Mouse (Mus musculus) lung, postnatal 0 days (tissue): Measurements from ENCODE around the gene Lyz1. TPM values are rescaled to one million over a fixed set of nuclear protein-coding genes. Genes with fewer than 3 reads are reported as not detected.
A peak's percentile ranks its signal among the peaks of the same experiment; 100 is the strongest.
"Not testable (repeated sequence)": the region's sequence is repeated elsewhere in the genome, so short reads cannot be mapped to it uniquely, and the experiment has no call there.

ENCODE experiments used
- ATAC-seq: fragments of 200-750 bp; cut with Nextera tagmentation; 2 replicates; pipeline ENCODE4 v1.8.0; 2017; ENCODE audit warnings: moderate library complexity
- DNase-seq: peaks from one replicate; pipeline ENCODE4 v3.0.0-alpha.2; 2016; ENCODE audit warnings: low spot score
- H3K27ac ChIP-seq: fragments of 300-500 bp; sonication (generic); 2 replicates; pipeline ENCODE4 v1.5.1; 2014; ENCODE audit warnings: antibody characterized with exemption, mild to moderate bottlenecking, low read length, mixed read lengths
- H3K27me3 ChIP-seq: fragments of 300-500 bp; sonication (generic); replicated peaks from 2 replicates; pipeline ENCODE4 v1.6.1; 2014; ENCODE audit warnings: low read length, mixed read lengths; ENCODE audit not compliant: insufficient read depth
- H3K36me3 ChIP-seq: fragments of 300-500 bp; sonication (generic); 2 replicates; pipeline ENCODE4 v1.6.1; 2014; ENCODE audit warnings: low read length, mixed read lengths; ENCODE audit not compliant: insufficient read depth
- H3K4me1 ChIP-seq: fragments of 300-500 bp; sonication (generic); 2 replicates; pipeline ENCODE4 v1.6.1; 2014; ENCODE audit warnings: antibody characterized with exemption, low read depth, low read length, mixed read lengths; ENCODE audit not compliant: insufficient read depth
- H3K4me2 ChIP-seq: fragments of 300-500 bp; sonication (generic); replicated peaks from 2 replicates; pipeline ENCODE4 v1.6.1; 2014; ENCODE audit warnings: low read depth, mild to moderate bottlenecking, low read length, moderate library complexity, mixed read lengths
- H3K4me3 ChIP-seq: fragments of 300-500 bp; sonication (generic); 2 replicates; pipeline ENCODE4 v1.5.1; 2014; ENCODE audit warnings: low read depth, low read length
- H3K9ac ChIP-seq: fragments of 300-500 bp; sonication (generic); replicated peaks from 2 replicates; pipeline ENCODE4 v1.6.1; 2014; ENCODE audit warnings: low read depth, mild to moderate bottlenecking
- H3K9me3 ChIP-seq: fragments of 300-500 bp; sonication (generic); 2 replicates; pipeline ENCODE4 v1.6.1; 2016; ENCODE audit warnings: low read length, mixed read lengths
- CTCF ChIP-seq: IDR thresholded peaks from 2 replicates; pipeline ENCODE4 v1.5.1; 2016; ENCODE audit warnings: antibody characterized with exemption, mild to moderate bottlenecking
- EP300 ChIP-seq: IDR thresholded peaks from 2 replicates; pipeline ENCODE4 v1.6.1; 2016; ENCODE audit warnings: antibody characterized with exemption, mild to moderate bottlenecking, control low read depth
- WGBS: fragments of 180-500 bp; shearing (Covaris S2); extraction: QIAGEN DNeasy Blood & Tissue Kit; methylation state at CpG from one replicate; pipeline ENCODE4 v1.1.7; 2014; 5-methylcytosine and 5-hydroxymethylcytosine counted together
- polyA plus RNA-seq: library from polyadenylated mRNA; unstranded; fragments of >200 nt; fragmentation: Nextera tagmentation; extraction: Ambion mirVana; gene quantifications from 2 replicates; pipeline ENCODE4 v1.2.1, GENCODE M21; 2015

Lyz1 gene
- polyA plus RNA-seq, 1 experiment from 2014 or later = 3,269 TPM

DNA sequence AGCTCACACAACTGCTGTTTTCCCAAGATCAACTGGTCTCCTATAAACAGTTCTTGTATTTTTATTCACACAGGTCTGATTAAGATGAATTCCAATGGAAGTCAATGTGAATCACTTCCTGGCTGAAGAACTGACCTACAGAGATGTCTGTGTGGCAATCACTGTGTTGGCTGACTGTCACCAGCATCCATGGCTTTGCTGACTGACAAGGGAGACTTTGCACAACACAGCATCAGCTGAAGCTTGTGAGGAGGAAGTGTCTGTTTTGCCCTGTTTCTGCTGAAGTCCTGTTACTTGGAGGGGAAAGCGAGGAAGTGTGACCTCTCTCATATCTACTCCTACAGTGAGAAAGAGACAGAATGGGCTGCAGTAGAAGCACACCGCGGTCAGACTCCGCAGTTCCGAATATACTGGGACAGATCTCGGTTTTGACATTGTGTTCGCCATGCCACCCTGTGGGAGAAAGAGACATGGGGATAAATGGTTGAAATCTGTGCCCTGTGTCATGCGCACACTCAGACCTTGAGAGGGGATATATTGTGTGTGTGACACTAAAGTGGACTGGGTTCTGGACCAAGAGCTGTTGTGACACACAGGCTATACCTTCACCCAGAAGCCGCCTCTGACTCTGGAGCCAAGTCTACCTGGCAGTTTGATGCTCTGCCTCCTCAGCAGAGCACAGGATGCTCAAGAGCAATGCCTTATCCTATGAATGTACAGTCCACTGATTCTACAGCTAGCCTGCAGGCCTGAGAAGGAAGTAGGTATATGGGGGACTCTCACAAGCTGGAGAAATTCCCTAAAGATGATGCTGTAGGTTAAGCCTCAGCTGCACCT, 4.3 kb downstream of the Lyz1 start:
- Histone ChIP-seq H3K4me2 (no peak overlapping the region), H3K9ac (no peak overlapping the region), H3K27ac (no peak overlapping the region), H3K27me3 (no peaks in the 10 kb centered on the region), H3K9me3 (no peaks in the 10 kb centered on the region), H3K36me3 (no peaks in the 10 kb centered on the region), H3K4me1 (no peaks in the 10 kb centered on the region), H3K4me3 (no peak overlapping the region)
- TF ChIP-seq EP300 = no peak
- TF ChIP-seq CTCF = no peak
- DNase-seq = no peak
- WGBS = 88% methylated on average over 9 of the region's 9 CpGs
- 0 out of 2 replicates have a peak, but pooled peaks have one; percentile 34 for ATAC-seq

DNA sequence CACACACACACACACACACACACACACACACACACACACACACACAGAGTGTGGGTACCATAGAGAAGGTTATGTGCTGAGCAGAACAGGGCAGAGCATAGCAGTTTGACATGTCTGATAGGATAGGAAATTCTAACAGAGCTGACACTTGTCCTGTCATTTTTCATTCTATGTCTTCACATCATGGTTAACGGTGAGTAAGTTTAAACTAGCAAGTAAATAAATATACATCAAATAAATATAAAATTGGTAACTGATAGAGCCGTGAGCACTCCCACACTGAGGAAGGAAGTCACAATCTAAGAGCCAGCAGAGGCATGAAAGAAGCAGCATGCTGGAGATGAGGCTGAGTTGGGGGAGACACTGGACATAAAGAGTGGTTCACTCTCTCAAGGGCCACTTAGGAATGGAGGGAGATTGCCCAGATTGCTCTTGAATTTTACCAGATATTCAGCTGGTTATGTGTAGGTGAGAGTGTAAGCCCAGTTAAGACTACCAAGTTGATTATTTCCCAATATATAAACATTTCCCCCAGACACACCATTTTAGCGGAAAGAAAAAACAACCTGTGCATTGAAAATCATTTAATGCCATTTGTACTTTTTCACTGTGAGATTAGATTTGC, 5.3 kb downstream of the Lyz1 start:
- Histone ChIP-seq H3K27ac (no peak overlapping the region), H3K27me3 (no peaks in the 10 kb centered on the region), H3K9me3 (no peaks in the 10 kb centered on the region), H3K4me2 (no peak overlapping the region), H3K9ac (no peak overlapping the region), H3K36me3 (no peaks in the 10 kb centered on the region), H3K4me1 (no peaks in the 10 kb centered on the region), H3K4me3 (no peak overlapping the region)
- ATAC-seq (no peak), DNase-seq (no peak)
- no peak for TF ChIP-seq EP300
- TF ChIP-seq CTCF = no peak
- 49% methylated on average over 3 of the region's 3 CpGs for WGBS

DNA sequence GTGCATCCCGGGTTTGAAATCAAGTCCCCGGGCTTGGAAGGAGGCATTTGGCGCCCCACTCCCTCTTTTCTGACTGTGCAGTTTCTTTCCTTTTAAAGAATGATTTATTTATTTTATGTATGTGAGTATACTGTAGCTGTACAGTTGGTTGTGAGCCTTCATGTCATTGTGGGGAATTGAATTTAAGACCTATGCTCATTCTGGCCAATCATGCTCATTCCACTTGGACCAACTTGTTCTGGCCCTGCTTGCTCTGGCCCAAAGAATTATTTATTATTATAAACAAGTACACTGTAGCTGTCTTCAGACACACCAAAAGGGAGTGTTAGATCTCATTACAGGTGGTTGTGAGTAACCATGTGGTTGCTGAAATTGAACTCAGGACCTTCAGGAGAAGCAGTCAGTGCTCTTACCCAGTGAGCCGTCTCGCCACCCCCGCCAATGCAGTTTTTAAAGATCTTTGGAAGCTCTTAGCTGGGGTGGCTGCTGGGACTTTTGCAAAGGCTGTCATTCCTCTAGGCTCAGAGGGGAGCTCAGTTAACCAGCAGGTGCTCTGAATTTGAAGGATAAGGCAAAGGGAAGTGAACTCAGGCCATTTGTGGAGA, 6.2 kb downstream of the Lyz1 start:
- H3K9me3 ChIP-seq = no peaks in the 10 kb centered on the region
- no peaks in the 10 kb centered on the region for H3K27me3 ChIP-seq
- no peak for DNase-seq
- H3K4me2 ChIP-seq = no peak overlapping the region
- H3K27ac ChIP-seq = no peak overlapping the region
- no peak for ATAC-seq
- TF ChIP-seq EP300 (no peak), CTCF (no peak)
- H3K9ac ChIP-seq = no peak overlapping the region
- no peaks in the 10 kb centered on the region for H3K4me1 ChIP-seq
- no peak overlapping the region for H3K4me3 ChIP-seq
- 79% methylated on average over 6 of the region's 6 CpGs for WGBS
- no peaks in the 10 kb centered on the region for H3K36me3 ChIP-seq

DNA sequence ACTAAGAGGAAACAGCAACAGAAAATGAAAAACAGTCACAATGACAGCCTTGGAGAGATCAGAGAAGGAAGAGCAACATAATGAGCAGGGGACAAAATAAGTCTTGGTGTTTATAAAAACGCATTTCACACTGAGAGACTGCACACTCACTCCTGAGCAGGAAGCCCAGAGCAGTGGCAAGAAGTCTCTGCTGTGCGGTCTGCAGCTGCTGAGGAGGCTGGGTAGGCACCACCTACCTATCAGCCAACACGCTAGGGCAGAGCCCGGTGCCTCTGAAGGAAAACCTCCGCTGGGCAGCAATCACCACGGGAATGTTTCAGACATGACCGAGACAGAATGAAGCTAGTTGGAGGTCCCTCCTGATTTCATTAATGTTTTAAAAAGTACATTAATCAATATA, 7.1 kb downstream of the Lyz1 start:
- not testable (repeated sequence) for H3K4me2 ChIP-seq, H3K4me1 ChIP-seq, H3K9me3 ChIP-seq, ATAC-seq, H3K27ac ChIP-seq, H3K4me3 ChIP-seq, H3K27me3 ChIP-seq, DNase-seq, H3K9ac ChIP-seq, H3K36me3 ChIP-seq
- WGBS = 40% methylated on average over 2 of the region's 7 CpGs

DNA sequence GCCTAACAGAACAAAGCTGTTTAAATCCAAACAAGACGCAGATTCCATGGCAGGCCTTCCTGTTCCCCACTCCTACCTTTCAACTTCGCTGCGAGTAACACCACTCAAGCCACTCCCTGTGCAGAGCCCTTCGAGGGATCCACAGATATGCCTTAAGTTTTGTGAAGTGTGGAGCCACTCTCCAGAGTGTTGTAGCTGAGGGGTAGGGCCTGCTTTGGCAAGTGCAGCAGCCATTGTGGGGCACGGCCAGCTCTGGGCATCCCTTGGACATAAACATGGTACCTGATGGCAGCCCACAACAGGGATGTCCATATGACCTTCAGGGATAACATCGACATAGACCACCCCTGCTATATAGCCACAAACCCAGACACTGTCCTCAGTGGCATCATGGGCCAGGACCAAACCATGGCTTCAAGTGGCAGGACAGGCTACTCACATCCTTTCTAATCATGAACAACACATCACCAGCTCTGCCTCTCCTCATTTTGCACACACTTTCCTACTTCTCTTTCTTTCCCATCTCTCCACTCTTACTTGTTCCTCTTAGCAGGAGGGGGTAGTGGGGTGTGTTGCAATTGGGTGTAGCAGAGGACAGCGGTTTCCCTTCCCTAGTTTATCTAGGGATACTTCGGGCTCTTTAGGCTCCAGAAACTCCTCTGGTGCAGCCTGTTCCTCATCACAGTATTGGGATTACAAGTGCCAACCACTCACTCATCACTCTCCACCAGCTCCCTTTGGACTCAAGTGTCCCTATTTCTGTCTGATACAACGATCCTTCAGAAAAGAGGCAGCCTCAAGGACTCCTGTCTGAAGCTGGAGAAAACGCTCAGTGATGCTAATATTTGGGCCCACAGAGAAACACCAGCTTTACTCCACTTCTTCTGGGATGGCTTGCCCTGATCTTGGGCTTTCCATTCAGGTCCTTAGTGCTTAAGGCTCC, 7.8 kb downstream of the Lyz1 start:
- no peak overlapping the region for H3K4me2 ChIP-seq
- DNase-seq (peak; percentile 25), ATAC-seq (peak; percentile 15)
- 63% methylated on average over 10 of the region's 10 CpGs for WGBS
- H3K9ac ChIP-seq = no peak overlapping the region
- H3K4me1 ChIP-seq = no peaks in the 10 kb centered on the region
- TF ChIP-seq CTCF (no peak), EP300 (no peak)
- no peaks in the 10 kb centered on the region for H3K27me3 ChIP-seq
- no peaks in the 10 kb centered on the region for H3K9me3 ChIP-seq
- no peak overlapping the region for H3K4me3 ChIP-seq
- H3K27ac ChIP-seq = no peak overlapping the region
- H3K36me3 ChIP-seq = no peaks in the 10 kb centered on the region
